Mouse (Mus musculus): Measurements from ENCODE around the gene P2rx1. TPM values are rescaled to one million over a fixed set of nuclear protein-coding genes. Genes with fewer than 3 reads are reported as not detected.

P2rx1 gene
- total RNA-seq, 1 experiment from 2014 or later = 0.15 TPM

DNA sequence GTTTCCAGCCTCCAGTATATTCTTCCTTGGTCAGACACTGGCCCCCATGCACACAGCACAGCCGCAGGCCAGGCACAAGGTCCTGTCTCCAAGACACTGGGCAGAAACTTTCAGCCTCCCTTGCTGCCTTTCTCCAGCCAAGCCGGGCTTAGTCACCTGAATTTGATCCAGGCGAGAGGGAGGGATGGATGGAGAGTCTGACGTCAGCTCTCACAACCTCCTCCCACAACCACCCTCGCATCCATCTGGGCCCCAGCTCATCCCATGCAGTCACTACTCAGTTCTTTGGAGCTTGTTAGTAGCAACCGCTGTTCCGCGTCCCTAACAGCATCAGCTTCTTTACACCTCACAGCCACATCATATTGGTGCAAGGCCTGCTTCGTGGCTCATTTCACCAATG lies 24.2 kb downstream of the P2rx1 start:
- DNase-seq = peak; percentile 52

DNA sequence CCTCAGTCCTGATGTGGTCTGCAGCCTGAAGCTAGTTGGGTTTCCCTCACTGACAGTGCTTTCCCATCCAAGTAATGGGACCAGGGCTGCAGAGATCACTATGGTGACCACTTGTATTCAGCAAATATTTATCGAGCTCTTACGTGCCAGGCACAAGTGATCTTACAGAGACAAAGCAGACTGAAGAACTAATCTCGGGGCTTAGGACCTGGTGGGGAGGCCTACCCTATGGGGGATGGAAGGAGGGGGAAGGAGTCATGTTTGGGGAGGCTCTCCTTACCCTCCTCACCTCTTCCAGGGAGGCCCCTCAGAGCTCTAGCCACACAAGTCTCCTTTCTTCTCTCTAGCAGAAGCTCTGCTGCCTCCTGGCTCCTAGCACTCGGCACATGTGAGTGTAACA lies 24.9 kb downstream of the P2rx1 start:
- no peak for DNase-seq

DNA sequence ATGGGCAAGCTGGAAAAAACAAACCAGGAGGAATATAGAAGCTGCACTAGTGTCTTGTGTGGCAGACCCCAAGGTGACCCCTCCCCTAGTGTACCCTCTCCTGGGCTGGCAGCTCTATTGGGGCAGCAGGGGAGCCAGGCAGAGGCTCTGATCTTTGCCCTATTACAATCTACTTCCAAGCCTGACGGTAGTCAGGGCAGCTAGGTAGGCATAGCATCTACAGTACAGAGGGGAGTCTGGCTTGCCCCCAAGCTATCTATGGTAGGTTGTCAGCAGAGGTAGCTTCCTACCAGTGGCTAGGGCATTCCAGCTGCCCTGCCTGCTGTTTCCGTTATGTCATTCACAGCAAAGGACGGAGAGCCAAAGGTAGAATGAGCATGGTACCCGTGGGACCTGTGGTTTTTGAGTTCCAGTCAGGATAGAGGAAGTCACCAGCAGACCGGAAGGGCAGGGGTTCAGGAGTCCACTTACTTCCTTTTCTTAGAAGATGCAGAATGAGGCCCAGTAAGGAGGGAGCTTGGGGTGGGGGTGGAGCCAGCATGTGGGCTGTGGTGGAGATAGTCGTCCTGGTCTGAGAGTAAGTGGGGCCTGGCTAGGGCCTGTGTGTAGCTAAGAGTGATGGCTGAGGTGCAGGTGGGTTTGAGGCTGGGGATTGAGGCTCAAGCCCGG lies 25.5 kb downstream of the P2rx1 start:
- no peak for DNase-seq

DNA sequence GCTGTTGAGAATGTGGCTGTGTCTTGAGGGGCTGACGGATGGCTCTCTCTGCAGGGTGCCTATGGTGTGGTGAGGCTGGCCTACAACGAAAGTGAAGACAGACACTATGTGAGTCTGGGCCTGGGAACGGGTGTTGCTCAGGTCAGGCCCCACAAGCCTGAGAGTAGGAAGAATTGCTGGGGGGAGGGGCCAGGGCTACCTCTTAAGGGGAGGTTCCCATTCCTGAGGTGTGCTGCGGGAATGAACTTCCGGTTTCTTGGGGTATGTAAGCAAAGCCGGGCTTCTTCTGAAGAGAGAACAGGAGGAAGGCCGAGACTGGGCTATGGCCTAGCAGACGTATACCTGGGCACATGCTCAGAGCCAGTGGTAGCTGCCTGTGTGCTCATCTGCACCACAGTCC lies 28.1 kb downstream of the P2rx1 start:
- DNase-seq = no peak

DNA sequence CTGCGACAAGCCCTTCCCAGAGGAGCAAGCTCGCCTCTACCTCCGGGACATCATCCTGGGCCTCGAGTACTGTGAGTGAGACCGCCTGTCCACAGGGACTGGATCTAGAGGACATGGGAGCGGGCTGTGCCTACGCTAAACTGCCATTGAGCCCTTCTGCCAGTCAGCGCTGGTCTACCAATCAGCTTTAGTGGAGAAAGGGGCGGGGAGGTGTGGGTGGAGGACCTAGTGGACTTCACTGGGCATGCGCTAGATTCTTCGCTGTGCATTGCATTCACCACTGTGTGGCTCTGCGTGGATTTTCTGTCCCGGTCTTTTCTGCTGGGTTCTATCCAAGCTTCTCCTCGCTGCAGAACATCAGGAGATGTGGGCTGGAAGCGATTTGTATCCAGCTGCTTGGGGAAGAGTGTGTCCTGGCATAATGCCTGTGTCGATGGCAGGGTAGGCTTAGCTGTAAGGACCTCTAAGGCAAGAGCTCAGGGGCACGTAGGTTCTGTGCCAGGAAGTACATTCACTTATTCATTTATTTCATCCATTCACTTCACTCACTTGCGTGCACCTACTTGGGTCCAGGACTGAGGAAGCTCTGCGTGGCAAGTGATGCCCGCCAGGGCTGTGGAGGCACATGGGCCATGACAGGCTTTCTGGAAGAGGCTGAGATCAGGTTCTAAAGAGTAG lies 32.1 kb downstream of the P2rx1 start:
- peak; percentile 84 for DNase-seq

DNA sequence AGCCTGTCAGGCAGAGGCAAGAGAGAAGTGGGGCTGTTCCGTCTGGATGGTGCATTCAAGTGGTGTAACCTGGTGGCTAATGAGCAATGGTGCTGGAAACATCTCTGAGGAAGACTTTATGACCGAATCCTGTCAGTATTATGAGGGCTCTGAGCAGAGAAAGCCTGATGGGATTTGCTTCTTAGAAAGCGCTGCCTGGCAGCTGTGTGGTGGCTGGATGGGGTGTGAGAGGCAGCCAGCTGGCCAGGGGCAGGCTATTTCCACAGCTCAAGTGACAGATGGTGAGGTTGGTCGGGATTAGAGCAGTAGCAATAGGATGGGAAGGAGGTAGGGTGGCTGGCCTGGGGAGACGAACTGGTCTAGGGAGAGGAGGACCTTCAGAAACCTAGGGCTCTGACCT lies 32.6 kb downstream of the P2rx1 start:
- no peak for DNase-seq

DNA sequence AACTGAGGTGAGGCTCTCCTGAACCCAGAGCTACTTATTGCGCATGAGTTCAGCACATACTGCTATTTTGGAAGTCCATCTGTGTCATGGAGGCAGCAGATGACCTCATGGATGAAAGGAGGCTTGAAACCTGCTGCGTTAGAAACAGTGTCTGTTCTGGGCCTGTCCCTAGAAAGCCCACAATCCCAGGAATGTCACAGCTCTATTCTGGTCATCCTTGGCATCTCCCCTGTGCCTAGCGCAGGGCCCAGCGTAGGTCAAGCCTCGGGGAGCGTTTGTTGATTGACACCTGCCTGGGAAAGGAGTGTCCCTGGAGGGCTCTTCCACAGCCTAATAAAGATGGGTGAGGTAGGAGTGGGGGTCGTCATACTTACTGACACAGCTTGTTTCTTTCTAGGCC lies 37.2 kb downstream of the P2rx1 start:
- DNase-seq = no peak

DNA sequence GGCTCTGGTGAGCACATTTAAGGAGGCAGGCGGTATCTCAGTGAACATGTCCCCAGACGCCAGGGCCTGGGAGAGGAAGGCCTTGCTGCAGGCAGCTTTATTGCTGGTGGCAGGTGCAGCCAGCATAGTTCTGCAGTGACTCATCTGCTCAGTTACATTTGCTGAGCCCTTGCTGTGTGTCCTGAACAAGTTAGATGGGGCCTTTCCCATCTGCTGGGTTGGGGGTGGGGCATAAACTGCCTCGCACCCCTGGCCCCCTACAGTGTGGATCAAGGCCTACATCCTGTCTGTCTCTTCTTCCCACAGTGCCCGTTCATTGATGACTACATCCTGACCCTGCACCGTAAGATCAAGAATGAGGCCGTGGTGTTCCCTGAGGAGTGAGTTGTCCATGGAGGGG lies 38.0 kb downstream of the P2rx1 start:
- no peak for DNase-seq

DNA sequence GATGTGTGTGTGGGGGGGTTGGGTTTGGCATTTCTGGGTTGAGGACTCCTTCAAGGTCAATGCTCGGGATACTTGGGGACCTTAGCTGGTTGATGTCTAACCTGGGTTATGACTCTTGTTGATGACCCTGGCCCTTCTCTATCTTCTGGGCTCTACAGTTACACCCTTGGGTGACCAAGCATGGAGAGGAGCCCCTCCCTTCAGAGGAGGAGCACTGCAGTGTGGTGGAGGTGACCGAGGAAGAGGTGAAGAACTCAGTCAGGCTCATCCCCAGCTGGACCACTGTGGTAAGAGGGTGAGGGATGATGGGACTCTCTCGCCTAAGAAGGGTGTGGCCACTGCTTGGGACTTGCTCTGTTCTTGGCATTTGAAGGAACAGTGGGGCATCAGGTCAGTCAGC lies 38.8 kb downstream of the P2rx1 start:
- no peak for DNase-seq

DNA sequence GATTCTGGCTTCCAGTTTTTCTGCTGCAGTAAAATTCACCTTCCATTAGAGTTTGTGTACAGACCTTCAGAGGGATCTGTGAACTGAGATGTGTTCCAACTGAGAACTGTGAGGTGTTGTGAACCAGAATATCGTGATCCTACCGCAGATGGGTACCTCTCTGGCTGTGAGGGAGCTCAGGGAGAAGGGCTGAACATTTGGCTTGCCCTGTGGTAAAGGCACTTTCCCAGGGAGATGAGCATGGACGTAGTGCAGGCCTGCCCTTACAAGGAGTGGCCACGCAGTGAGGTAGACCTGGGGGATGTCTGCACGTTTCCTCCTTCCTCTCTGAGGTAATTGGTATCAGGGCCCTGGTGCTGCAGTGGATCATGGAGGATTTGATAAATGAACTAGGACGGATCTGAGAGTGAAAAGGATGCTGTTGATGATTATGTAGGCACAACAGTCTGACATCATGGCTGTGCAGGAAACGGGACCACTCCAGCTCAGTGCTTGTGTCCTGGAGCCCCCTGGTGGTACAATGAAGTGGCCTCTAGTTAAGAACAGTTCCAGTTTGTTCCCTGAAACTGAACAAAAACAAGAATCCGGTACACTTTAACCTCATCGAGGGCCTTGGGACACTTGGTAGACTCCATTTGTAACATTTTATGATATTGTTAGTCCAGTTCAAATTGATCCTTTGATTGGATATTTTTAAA lies 40.3 kb downstream of the P2rx1 start:
- DNase-seq = peak; percentile 50

DNA sequence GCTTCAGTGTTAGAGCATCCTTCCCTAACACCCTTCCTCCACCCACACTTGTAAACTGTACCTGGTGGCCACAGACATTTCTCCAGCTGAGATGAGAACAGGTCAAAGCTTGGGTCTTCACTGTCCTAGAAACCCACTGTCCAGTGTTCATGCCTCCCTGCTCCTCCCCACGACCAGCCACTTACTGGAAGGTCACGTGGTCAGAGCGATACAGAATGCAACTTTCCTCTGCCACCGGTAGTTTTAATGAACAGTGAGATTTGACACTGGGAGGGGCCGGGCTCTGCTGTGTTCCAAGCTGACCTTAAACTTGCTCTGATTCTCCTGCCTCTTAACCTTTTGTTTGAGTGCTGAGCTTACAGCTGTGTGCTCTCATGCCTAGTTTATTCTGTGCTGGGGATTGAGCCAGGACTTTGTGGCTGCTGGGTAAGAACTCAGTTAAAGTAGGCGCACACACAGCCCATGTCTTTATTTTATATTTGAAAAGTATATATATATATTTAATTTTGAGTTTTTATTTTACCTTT lies 45.4 kb downstream of the P2rx1 start:
- no peak for DNase-seq

DNA sequence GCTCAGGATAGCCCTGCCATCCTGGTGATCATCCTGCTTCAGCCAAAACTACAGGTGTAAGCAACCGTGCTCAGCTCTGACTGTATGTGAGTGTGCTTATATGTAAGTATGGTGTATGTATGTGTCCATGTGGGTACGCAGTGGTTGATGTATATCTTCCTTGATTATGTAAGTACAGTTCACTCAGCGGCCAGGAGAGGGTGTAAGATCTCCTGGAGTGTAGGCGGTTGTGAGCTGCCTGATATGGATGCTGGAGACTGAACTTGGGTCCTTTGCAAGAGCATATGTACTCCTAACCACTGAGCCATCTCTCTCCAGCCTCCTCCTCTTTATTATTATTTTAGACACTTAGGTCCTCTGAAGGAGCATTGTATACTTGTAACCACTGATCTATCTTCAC lies 45.9 kb downstream of the P2rx1 start:
- DNase-seq = no peak

DNA sequence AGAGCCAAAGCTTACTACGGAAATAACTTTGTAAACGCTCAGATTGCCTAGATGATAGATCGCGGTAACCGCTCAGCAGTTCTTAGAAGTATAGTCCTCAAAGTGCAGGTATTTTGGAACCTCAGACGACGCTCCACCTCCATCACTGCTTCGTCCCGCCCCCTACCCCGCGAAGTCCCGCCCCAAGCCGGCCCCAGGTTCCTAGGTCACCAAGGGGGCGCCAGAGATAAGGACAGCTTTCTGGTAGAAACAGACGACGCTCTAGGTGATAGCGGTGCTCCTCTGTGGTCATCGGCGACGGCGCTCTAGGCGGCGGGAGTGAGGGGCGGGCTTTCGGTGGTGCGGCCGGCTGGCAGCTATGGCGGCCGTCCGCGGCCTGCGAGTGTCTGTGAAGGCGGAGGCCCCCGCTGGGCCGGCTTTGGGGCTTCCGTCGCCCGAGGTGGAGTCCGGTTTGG lies 48.7 kb downstream of the P2rx1 start, which contains the start of gene Ncbp3:
TSS of gene Ncbp3 (plus strand) at position 242 of the 455 bp plus-strand sequence.
- peak; percentile 96 for DNase-seq

DNA sequence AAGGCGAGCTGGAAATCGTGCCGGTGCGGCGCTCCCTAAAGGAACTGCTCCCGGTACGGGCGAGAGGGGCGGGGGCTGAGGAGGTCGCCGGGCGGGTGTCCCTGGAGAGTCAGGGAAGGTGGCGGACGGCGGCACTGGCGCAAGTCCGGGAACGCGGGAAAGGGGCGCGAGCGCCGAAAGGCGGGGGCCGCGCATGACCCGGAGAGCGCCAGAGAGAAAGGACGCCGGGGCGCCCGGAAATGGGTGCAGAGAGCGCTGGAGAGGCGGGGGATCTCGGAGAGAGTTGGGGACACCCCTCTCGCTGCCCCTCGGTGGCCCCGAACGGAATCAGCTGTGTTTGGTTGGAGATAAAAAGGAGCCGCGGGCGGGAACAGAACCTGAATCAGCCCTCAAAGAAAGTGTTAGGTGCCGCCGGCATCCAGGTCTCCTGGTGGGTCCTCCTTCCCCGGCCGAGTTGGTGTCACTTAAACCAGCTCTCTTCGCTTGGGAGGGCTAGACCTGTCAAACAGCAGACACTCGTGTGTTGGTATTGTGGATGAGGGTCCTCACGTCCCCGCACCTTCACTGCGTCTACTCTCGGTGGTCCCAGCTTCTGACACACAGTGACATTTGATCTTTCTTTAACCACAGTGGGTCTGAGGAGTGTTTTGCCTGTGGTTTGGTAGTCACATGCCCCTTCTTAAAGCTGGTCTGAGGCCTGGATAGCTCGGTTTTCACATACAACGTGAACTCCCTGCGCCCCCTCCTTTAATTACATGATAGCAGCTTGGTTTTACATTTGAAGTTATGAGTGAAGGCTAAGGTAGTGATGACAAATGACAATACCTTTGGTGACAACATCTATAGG lies 49.4 kb downstream of the P2rx1 start:
- peak; percentile 71 for DNase-seq

DNA sequence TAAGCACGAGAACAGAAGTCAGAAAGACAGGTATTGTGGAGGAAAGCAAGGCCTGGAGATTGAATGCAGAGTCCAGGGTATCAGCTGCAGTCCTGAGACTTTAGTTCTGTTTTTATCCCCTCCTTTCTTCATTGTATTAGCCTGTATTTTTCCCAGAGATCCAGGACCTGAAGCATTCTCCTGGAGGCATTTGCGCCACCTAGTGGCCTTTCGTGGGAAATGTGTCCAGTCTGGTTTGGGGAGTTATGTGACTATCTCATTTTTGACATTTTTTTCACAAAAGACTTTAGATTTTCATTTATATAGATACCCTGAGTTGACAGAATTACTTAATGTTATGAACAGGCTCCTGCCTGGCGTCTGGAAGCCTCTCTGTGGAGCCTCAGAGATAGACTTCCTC lies 50.4 kb downstream of the P2rx1 start:
- peak; percentile 78 for DNase-seq

DNA sequence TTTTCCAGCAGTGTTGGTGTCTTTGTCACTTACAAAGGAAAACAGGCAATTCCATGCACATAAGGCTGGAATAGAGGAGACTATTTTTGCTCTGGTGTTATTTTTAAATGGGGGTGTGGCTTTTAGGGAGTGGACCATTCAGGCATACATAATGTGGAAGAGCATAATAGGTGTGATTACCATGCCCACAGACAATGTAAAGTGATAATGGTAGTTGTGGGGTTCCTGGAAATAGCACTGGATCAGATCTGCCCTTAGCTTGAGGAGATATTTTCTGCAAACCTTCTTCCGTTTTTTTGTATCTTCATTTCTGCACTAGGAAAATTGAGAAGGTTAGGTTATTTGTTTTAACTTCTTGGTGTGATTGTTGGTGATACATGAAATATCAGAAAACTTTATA lies 53.9 kb downstream of the P2rx1 start:
- no peak for DNase-seq

DNA sequence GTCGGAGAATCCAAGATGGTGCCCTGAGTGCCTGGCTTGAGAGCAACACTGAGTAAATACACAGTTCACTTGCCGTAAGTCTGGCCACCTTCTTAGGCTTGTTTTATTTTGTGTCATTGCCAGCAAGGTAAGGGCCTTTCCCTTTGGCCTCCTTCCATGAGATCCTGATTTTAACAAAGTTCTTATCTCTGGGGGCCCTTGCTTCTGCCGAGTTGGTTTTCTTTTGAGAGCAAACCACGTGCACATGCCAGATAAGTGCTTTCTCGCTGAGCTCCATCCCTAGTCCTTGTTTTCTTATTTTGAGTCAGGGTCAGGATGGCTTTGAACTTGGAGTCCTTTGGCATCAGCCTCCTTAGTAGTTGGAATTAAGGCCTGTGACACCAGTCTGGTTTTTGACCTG lies 58.8 kb downstream of the P2rx1 start:
- no peak for DNase-seq

DNA sequence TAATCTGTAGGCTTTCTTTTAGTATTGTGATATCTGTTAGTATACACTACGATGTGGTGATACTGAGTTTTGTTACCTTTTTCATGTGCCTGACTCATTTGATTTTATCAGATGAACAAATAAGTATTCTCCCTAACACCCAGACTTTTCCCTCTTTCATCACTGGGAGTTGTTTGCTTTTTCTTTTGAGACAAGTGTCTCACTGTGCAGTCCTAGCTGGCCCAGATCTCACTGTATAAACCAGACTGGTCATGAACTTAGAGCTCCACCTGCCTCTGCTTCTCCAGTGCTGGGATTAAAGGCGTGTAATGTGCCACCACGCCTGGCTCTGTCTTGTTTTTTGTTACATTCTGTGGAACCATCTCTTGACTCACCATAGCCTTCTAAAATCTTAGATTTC lies 60.7 kb downstream of the P2rx1 start:
- no peak for DNase-seq

DNA sequence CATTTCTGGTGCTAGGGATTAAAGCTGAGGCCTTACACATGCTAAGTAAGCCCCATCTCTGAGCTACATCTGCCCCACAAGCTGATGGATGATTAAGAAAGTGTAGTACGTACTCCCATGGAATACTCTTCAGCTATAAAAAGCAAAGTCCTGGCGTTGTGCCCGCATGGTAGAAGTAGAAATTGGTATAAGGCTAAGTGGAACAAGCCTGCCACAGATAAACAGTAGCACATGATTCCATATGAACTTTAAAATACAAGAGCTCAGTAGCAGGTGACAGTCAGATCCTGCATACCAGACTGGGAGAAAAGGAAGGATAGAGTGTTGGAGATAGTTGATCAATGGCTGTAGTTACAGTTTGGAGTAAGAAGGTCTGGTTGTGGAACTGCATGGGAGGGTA lies 62.5 kb downstream of the P2rx1 start:
- no peak for DNase-seq
